Mouse (Mus musculus) fat pad, adult 2 months (tissue): ENCODE measurements at regions not wholly inside any gene's neighbourhood (a gene's known extent, or its start where the extent isn't known, plus 50 kb on each side); places are given as distances from the start of the nearest gene placed in this dataset.
"Not testable (repeated sequence)": the region's sequence is repeated elsewhere in the genome, so short reads cannot be mapped to it uniquely, and the experiment has no call there.

Experiments used
- DNase-seq: peaks from one replicate; pipeline ENCODE4 v3.0.0-alpha.2; 2011; ENCODE audit warnings: low read depth, low spot score; ENCODE audit errors: extremely low read depth

DNA sequence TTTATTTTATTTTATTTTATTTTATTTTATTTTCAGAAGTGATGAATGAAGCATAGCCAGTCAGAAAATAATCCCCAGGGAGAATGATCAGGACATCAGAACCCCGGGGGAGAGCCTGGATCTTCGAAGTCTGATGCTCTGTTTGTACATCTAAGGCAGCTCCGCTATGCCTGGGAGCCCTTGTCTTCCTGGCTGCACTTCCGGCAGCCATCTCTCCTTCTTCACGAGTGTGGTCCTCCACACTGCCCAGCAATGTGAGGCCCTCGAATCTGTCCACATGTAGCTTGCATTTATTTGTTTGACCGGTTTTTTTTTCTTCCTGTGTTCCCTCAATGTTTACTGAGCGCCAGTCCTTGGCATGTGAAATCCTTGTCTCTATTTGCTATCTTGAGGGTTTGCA, 95.9 kb downstream of the Vcpkmt start:
- DNase-seq: no peak

DNA sequence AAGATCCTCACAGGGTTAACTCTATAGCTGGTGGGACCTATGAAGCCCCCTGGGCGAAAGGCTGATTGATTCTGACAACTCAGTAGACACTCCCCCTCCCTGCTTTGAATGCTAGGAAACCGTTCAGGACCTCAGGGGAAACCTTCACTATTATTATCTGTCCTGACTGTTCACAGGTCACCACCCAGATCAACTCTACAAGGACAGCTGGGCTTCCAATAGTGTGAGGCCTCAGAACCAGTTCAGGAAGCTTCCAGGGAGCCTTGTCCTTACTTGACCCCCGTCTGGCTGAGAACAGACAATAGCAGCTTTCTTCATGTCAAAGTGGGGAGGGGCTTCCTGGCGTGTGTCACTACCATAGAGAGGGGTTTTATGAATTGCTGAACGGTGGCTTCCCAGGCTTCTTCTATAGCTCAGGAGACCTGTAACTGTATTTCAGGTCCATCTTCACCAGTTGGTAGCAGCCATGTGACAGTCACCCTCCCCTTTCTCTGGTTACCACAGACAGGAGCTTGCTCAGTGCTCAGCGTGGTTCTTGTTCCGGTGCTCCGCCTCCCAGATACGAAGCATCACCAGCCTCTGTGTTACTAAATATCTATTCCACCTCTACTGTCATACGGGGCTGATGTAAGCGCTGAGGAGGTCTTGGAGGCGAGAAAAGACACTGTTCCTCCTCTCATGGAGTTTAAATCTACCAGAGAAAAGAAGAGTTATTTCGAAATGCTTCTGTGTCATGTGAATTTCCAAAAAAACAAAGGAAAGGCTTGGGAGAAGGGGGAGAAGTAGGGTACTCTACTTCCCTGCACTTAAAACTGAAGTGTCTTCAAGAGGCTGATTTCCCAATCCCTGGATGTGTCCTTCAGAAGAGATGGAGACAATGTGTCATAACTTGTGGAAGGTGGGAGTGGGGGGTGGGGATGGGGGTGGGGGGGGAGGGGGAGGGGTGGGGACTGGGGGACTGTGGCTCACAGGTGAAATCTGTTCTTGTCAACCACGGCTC, 96.9 kb downstream of the Vcpkmt start:
- DNase-seq: no peak

GRCm38 (mm10) chr12:69481420-69481819, 101.4 kb downstream of the Vcpkmt start:
- no peak for DNase-seq

DNA sequence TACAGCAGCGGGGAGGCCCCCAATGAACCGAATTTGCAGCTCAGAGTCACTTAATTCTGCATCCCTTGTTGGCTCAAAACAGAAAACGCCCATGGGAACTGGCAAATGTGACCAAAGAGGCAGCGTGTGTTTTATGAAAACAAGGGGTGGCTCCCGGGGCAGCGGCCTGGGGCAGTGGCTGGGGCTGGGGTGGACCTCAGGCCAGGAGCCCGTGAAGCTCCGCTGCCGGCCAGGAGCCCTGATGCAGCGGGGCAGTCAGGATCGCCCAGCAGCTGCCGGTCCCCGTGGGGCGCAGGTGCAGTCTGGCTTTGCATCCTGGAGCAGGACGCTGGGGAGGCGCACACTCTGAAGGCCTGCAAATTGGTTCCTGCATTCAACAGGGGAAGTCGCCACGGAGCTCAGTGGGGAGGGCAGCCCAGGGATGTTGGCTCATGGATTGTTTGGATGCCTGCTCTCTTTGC, 104.4 kb upstream of the Gm9887 start:
- no peak for DNase-seq

- DNase-seq: no peak
These were observed 103.9 kb upstream of the Gm9887 start for GRCm38 (mm10) chr12:69476131-69476530.

DNA sequence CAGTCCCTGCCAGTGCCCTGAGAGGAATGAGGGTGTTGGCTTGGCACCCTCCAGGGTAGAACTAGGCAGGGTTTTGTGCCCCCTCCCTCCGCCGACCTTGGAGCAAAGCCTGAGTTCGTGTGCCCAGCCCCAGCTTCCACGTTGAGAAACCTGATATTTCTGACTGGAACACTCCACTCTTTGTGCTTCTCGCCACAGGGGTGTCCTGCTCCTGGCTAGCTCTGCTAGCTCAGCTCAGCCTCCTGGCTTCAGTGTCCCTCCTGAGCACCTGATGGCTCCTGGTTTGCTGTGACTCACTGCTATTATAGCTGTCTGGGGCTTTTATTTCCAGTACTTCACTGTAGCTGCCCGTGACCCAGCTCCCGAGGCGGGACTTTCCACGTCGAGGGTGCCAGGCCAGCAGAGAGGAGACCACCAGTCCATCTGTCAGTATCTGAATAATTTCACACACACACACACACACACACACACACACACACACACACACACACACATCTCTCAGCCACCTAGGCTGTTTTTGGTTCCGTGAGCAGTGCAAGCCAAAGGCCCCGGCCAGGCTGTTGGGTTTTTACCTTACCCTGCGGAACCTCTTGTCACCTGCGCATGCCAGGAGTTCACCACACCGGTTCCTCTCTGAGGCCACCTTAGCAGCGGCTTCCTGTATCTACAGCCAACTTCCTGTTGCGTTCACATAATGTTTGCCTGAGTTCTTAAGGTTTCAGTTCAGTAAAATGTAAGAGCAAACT, 102.8 kb upstream of the Gm9887 start:
- DNase-seq: no peak

- DNase-seq: no peak
These were observed 102.1 kb upstream of the Gm9887 start for GRCm38 (mm10) chr12:69474141-69474915.

GRCm38 (mm10) chr12:69473379-69474057, 101.3 kb upstream of the Gm9887 start:
- DNase-seq: no peak

GRCm38 (mm10) chr12:69472912-69473311, 100.7 kb upstream of the Gm9887 start:
- no peak for DNase-seq

DNA sequence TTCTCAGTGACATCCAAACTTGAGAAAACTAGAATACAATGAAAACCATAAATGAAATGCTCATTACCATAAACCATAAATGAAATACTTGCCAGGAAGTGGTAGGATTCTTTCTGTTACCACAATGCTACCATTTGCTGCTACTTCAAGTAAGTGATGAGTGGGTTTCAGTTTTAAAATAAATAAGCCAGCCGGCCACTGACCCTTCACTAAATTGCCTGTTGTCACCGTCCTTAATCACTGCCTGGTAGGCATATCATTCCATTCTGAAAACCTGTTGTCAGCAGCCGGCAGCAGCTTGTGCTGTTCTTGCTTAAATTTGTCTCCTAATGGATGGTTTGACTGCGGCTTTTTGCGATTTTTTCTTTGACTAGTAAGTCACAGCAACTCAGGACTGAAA, 99.6 kb upstream of the Gm9887 start:
- no peak for DNase-seq

GRCm38 (mm10) chr12:69469004-69469403, 96.7 kb upstream of the Gm9887 start:
- DNase-seq: no peak

DNA sequence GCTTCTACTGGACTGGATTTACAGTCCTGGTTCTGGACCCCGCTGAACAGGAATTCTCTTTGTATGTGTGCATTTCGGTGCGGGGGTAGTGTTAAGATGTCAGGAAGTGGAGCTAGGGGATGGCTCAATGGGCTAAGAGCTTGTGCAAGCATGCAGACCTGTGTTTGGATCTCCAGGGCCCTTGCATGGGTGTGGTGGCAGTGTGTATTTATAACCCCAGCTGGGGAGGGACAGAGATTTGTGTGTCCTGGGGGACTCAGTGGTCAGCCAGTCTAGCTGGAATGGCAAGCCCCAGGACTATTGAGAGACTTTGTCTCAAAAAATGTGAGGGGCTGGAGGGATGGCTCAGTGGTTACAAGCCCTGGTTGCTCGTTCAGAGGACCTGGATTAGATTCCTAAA, 95.1 kb upstream of the Gm9887 start:
- no peak for DNase-seq

GRCm38 (mm10) chr12:69464906-69465305, 92.6 kb upstream of the Gm9887 start:
- no peak for DNase-seq

DNA sequence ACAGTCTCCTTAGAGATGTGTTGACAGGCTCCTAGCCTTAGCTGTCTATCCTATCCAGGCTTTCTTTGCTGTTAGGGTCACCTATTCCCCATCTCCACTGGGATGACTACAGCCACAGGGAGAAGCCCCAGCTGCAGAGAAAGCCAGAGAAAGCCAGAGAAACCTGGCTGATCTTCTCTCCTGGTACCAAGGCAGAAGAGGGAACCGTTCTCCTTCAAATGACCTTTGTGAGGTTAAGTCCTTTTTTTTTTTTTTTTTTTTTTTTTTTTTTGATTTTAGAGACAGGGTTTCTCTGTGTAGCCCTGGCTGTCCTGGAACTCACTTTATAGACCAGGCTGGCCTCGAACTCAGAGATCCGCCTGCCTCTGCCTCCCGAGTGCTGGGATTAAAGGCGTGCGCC, 91.1 kb upstream of the Gm9887 start:
- not testable (repeated sequence) for DNase-seq

DNA sequence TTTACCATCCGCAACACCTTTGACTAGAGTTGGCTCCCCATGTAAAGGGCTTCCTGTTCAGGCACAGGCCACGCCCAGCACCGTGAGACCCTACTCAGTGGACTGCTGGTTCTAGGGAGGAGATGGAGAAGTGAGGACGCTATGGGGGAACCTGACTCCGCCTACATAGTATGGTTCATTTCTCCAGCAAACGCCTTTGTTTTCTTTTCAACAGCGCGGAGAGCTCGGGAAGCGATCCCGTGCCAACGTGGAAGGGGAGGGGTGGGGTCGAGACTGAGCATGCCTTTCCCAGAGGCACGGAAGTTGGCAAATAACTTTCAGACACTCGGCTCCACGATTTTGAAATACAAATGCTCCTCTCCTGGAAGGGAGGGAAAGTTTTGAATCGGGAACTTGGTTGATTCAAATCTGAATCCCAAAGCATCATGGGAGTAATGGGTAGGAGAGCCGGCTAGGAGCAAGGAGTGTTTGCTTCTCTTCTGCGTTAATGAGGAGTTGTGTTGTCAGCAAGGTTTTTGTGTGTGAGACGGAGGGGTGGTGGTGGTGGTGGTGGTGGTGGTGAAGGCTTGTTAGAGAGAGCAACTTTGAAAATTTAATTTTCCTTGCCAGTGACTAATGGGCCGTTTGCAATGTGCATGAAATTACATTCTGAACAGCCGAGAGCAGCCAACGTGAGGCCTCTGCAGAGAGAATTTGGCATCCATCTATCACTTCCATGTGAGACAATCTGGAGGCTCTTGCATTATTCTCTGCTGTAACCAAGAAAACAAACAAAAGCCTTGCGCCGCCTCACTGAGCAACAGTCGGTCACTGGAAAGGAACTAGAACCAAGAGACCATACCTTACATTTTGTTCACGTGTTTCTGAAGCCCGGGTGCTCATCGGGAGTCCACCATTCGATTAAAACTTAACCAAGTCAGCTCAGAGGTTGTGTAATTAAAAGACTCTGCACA, 89.9 kb upstream of the Gm9887 start:
- DNase-seq: no peak

- DNase-seq: no peak
These were observed 88.4 kb upstream of the Gm9887 start for GRCm38 (mm10) chr12:69460552-69461079.

DNA sequence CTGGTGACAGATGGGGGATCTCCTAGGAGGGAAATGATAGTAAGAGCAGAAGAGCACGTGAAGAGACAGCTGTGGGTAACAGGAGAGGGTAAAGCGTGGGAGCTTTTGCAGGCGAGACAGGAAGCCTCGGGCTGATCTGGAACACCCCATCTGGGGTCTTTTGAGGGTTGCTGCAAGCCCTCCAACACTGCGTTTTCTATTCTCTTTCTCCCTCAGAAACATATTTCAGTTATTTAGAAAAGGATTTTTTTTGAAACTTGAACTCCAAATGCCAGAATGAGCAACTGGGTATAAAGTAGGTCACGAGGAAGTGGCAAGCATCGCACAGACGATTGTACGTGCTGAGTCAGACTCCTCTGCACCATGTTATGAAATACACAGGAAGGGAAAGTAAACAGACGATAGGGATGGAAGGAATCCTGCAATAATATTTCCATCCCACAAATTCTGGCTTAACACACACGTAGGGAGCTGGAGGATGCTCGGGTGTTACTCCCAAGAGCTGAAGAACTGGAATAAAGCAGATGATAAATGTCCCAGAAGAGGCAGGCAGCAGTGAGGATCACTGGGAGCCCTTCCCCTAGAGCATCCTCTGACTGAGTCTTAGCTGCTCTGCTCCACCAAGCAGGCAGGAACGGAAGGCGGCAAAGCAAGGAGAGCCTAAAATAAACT, 86.0 kb upstream of the Gm9887 start:
- no peak for DNase-seq

DNA sequence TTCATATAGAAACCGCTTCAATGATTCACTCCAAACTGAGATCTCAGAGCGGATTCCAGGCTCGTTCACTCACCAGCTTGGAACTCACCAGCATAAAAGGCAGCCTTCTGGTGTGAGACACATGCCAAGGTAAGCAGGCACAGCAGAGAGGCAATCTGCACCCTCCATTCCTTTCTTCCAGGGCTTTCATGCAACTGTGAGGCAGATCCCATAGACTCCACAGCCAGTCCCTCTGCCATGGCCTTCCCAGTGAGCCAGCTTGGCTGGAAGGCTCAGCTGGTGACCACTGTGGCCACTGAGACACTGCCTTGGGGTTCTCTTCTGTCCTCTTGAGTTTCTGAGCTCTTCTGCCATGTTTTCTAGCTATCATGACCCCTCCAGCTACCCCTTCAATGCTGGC, 84.5 kb upstream of the Gm9887 start:
- no peak for DNase-seq

DNA sequence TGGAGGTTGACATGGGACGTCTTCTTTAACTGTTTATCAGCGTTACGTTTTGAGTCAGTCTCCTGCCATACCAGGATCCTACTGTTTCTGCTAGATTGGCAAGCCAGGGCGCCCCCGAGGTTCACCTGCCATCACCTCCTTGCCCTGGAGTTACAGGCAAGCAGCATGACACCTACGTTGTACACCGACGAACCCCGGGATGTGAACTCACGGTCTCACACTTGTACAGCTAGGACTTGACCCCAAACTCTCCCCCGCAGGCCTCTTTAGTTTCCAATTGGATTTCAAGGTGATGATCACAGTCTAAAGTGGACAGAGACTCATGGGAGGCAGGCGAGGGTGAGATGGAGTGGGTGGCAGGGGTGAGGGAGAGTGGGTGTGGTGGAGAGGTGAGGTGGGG, 83.9 kb upstream of the Gm9887 start:
- no peak for DNase-seq
